Mouse (Mus musculus) layer of hippocampus, postnatal 25 days (tissue): ENCODE results near the gene Nfkbia. TPM values are rescaled to one million over a fixed set of nuclear protein-coding genes. Genes with fewer than 3 reads are reported as not detected.
A peak's percentile ranks its signal among the peaks of the same experiment; 100 is the strongest.

Experiments
- DNase-seq, 2 experiments: peaks; one replicate each; pipeline ENCODE4 v3.0.0; 2022; ENCODE audit warnings: mixed read lengths in 2 of 2, low spot score in 1 of 2; ENCODE audit errors: extremely low spot score in 1 of 2
- total RNA-seq, 2 experiments: library from RNA; stranded (reverse); gene quantifications; 2 replicates each; pipeline ENCODE4 v1.2.3; 2021

Nfkbia gene
- total RNA-seq, 2 experiments from 2014 or later = 26.8 to 44.1 TPM

DNA sequence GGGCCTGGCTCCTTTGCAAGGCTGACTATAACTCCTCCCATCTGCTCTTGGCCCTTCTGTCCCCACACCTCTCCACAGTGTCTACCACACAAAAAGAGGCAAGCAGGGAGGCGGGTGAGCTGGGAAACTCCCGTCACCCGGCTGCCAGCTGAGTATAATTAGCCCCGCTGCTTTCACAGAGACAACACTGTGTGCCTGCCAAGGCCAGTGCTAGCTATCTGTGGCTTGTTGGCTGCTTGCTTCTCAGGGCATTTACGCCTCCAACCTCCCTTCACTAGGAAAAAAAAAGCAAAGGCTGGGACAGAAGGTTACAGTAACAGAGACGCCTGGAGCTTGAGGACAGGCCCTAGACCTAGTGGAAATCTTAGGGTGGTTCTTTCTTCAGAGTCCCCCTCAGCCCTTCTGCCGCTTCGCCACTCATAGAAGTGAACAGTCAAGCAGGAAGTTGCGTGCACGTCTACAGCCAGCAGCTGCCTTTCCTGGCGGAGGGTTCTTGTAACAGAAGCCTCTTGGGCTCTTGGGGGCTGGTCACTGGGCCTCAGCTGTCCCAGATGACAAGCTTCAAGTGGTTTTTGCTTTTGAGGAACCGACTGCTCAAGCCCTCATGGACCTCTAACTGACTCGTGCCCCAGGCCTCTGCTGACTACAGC lies 45.6 kb downstream of the Nfkbia start:
- DNase-seq = peak; percentile 49 to 51

DNA sequence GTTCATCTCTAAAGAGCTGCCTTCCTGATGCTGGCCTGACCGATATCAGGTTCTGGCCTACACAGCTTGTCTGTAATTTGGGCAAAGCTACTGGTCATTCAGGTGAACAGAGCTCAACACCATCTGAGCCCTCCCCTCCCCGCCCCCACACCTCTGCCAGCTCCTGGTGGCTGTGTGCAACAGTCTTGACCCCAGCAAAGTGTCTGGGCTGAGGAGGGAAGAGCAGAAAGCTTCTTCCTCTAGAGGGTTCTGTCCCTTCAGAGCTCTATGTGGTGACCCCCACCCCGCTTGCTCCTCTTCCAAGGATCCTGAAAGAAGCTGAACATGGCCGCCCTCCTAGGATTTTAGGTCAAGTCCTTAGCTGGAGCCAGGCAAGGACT lies 46.1 kb downstream of the Nfkbia start:
- DNase-seq = no peak

DNA sequence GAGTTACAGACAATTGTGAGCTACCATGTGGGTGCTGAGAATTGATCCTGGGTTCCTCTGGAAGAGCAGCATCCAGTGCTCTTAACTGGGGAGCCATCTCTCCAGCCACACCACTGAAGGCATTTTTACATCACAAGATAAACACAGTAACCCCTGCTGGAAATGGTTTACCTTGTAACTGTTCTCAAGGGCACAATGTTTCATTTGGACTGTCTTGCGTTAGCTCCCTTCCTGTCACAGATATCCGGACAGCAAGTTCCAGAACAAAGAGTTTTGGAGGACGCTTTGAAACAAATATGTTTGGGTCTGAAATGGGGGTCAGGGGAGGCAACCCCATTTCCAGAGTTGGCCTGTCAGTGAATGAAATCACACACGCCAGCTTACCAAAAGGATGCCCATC lies 46.9 kb downstream of the Nfkbia start:
- no peak for DNase-seq

DNA sequence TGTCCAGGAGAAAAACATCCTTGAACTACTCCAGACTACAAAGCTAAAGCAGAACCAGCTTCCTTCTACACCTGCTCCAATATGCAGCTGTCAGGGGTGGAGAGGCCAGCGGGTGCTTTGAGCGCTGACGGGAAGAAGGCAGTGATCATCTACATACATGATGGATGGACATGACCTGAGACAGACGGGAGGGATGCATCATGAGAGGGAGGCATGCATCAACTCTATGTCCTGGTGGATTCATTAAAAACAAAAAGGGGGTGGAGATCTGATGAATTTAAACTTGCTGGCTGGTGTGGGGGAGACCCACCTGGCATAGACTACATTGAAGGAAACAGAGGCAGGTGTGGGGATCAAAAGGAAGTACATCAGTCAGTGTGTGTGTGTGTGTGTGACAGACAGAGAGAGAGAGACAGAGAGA lies 48.4 kb downstream of the Nfkbia start:
- no peak for DNase-seq

DNA sequence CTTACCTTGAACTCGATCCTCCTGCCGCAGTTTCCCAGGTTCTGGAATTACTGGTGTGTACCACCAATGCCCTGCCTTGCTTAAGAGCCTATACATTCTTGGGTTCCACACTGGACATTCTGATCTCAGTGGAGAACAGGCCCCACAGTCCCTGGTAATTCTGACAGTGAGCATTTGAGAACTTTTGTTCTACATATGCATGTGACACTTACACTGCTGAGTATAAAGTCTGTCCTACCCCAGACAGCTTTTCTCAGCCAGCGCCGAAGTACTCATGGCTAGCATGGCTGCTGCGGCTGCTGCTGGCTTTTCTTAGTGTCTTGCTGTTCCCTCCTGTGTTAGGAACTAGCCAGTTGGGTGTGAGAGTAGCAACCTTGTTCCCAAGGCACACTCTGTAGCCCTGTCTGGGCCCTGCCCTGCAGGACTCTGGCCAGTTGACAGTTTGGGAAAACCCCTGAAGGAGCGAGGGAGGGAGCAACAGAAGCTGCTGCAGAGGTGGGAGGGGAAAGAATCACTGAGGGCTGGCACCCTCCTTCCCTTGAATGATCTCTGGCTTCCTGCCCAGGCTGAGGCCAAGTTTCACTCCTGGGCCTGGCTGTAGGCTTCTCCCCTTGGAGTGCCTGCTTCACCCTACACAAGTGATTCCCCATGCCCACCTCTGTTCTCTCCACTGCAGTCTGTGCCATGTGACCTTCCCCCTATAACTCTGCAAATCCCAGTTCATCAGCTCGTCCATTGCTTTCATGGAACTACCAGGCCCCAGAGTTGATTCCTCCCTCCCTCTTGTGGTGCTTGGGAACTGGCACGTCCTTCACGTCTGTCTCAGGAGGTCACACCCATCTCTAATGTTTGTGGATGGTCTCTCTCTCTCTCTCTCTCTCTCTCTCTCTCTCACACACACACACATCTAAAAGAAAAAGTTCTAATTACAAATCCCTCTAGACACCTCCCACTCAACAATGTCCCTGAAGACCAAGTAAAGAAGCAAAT lies 49.3 kb downstream of the Nfkbia start:
- peak in 1 of 2 experiments; percentile 39 for DNase-seq

- DNase-seq = no peak
Measured at GRCm38 (mm10) chr12:55442245-55442644, 50.2 kb downstream of the Nfkbia start.

GRCm38 (mm10) chr12:55440416-55440815 lies 52.0 kb downstream of the Nfkbia start:
- DNase-seq = no peak

Other genes starting within 250 kb of the Nfkbia start
- 1 to 10 TPM; 9.3 to 9.4 TPM for gene 1110008L16Rik, start 193.1 kb downstream of the Nfkbia start, total RNA-seq
- 10 to 100 TPM; 12.2 to 14.3 TPM for gene Ppp2r3c, start 189.6 kb downstream of the Nfkbia start, total RNA-seq
- 100 to 1,000 TPM; 130 to 151 TPM for gene Psma6, start 108.4 kb downstream of the Nfkbia start, total RNA-seq
- gene Aldoart2, start 72.6 kb upstream of the Nfkbia start, total RNA-seq = under 1 TPM in 1 of 2 experiments, not detected in 1; 0.32 TPM
- under 1 TPM in 1 of 2 experiments, not detected in 1; 0.15 TPM for gene Insm2, start 106.8 kb upstream of the Nfkbia start, total RNA-seq